Mouse (Mus musculus): ENCODE data around the gene Notch2.

- no peak for TF ChIP-seq CTCF (IDR thresholded peaks at IDR 0.05; ENCODE audit: low read depth)
- TF ChIP-seq EP300 (IDR thresholded peaks at IDR 0.05; ENCODE audit: low read depth) = no peak
Measured at GRCm38 (mm10) chr3:98053817-98054216, 40.5 kb downstream of the Notch2 start.
